Mouse (Mus musculus): ENCODE data around the gene Emc8. TPM values are rescaled to one million over a fixed set of nuclear protein-coding genes. Genes with fewer than 3 reads are reported as not detected.

Emc8 gene
- polyA plus RNA-seq, 1 experiment from 2014 or later: 208 TPM

DNA sequence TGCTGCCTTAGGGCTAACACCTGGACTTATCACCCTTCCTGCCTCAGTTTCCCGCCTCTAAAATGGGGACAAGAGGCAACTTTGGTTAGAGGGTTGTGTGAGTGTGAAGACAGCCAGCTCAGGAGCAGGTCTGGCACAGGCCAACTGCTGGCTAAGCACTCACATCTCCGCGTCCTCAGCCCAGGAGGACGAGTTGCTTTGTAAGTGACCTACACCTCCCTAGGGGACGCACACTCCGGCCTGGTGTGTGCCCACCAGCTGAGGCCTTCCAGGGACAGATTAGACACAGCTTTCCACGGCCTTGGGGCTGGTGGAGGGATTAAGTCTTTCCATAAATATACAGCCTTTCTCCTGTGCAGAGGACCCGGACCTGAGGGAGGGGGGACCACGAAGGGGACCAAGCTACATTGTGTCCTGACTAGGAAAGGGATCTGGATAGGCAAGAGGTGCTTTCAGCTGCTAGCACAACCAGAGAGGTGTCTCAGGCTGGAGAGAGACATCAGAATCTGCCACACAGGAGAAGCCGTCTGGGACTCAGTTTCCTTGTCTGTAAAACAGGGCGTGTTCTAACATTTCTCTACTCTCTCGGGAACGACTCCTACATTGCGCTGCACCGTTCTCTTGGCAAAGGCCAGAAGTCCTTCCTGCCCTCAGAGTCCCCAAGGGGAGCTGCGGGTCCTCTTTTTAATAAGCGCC lies 35.3 kb downstream of the Emc8 start:
- H3K27me3 ChIP-seq (replicated peaks): 0 out of 2 replicates have a peak, but pooled peaks cover 2% of the 10 kb centered on the region
- peak overlapping the region; percentile 58 for H3K4me3 ChIP-seq (replicated peaks)
- H3K9ac ChIP-seq: no peak overlapping the region
- no peaks in the 10 kb centered on the region for H3K36me3 ChIP-seq
- H3K4me1 ChIP-seq: peaks cover 7% of the 10 kb centered on the region
- WGBS: 39% methylated on average over 17 of the region's 17 CpGs
- H3K27ac ChIP-seq: no peak overlapping the region
- peak overlapping the region; percentile 98 for H3K4me2 ChIP-seq
- no peaks in the 10 kb centered on the region for H3K9me3 ChIP-seq
- ATAC-seq (ENCODE audit: insufficient read depth, low FRiP score, low read depth): no peak

DNA sequence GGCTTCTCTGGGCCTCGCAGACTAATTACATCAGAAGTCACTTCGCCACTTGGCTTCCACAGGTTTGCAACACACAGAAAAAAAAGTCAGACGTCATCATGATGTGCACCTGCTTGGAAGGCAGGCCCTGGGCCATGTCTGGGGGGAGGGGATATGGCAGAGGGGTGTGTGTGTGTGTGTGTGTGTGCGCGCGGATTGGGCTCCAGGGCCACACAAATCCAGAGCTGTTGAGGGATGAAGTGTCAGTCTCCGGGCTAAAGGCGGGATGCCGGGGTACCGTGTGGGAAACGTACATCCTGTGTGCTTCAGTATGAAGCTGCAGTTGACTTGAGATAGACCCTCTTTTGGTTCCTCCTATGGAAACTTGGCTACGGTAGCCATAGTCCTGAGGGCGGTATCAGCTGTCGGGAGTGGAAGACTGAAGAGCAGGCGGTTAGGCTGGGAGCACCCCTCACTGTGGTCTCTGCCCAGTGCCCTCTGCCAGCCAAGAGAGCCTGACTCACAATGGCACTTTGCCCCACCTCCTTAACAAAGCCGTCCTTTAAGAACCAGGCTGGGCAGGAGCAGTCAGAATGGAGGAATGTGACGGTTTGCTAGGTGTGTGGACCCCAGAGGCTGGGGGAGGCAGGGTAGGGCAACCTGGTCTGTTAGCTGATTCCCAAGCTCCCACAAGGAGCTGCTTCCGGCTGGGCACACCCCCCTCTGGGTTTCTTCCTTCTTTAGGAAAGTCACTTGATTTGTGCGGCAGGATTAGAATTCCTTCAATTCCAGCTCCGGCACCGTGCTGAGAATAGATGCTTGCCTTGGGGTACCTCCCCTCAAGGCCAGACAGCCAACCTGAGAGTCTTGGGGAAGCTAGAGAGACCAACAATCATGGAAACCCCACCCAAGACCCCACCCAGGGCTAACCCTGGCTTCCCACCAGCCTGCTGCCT lies 36.7 kb downstream of the Emc8 start:
- Histone ChIP-seq H3K9ac (no peak overlapping the region), H3K27ac (no peak overlapping the region), H3K4me3 (replicated peaks) (no peak overlapping the region), H3K9me3 (no peaks in the 10 kb centered on the region), H3K4me2 (no peak overlapping the region), H3K36me3 (no peaks in the 10 kb centered on the region), H3K4me1 (peaks cover 7% of the 10 kb centered on the region), H3K27me3 (replicated peaks) (0 out of 2 replicates have a peak, but pooled peaks cover 2% of the 10 kb centered on the region)
- 83% methylated on average over 21 of the region's 21 CpGs for WGBS
- ATAC-seq (ENCODE audit: insufficient read depth, low FRiP score, low read depth): no peak

DNA sequence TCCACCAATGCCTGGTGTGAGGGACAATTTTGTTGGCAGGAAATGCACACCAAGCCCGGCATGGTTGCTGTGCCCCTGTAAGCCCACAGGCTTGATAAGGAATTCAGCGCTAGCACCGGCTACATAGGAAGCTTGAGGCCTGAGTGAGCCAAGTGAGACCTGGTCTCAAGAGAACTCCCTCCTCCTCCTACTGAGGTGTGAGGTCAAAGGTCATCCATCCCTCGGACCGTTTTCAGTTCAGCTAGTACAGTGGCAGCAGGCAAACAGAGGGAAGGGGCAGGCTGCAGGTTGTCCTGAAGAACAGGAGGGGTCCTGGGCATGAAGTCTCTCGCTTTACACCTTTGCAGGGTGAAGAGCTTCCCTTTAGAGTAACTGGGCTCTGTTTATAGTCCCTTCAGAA lies 37.5 kb downstream of the Emc8 start:
- Histone ChIP-seq H3K27me3 (replicated peaks) (no peaks in the 10 kb centered on the region), H3K9me3 (no peaks in the 10 kb centered on the region), H3K27ac (no peak overlapping the region), H3K36me3 (no peaks in the 10 kb centered on the region), H3K4me2 (no peak overlapping the region), H3K4me1 (peaks cover 7% of the 10 kb centered on the region), H3K9ac (no peak overlapping the region), H3K4me3 (replicated peaks) (no peak overlapping the region)
- no peak for ATAC-seq (ENCODE audit: insufficient read depth, low FRiP score, low read depth)
- 45% methylated on average over 6 of the region's 6 CpGs for WGBS

DNA sequence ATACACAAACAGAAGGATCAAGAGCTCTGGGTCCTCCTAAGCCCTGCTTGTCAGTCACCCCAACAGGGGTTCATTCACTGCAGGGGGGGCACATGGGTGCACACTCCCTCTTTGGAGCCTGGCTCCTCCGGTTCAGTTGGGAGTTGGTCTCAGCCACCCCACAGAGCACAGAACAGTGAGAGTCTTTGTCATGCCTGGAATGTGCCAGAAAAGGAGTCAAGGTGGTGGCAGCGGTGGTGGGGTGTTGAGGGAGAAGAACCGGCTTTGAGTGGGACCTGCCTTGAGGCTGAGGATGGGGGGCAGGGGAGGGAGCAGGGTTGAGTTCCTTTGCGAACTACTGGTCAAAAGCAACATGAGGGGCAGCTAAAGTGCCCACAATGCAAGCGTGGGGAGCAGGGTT lies 38.3 kb downstream of the Emc8 start:
- H3K27me3 ChIP-seq (replicated peaks): no peaks in the 10 kb centered on the region
- no peak overlapping the region for H3K4me3 ChIP-seq (replicated peaks)
- peaks cover 7% of the 10 kb centered on the region for H3K4me1 ChIP-seq
- 46% methylated on average over 5 of the region's 5 CpGs for WGBS
- ATAC-seq (ENCODE audit: insufficient read depth, low FRiP score, low read depth): no peak
- no peak overlapping the region for H3K9ac ChIP-seq
- no peaks in the 10 kb centered on the region for H3K36me3 ChIP-seq
- no peak overlapping the region for H3K27ac ChIP-seq
- H3K9me3 ChIP-seq: no peaks in the 10 kb centered on the region
- H3K4me2 ChIP-seq: no peak overlapping the region

DNA sequence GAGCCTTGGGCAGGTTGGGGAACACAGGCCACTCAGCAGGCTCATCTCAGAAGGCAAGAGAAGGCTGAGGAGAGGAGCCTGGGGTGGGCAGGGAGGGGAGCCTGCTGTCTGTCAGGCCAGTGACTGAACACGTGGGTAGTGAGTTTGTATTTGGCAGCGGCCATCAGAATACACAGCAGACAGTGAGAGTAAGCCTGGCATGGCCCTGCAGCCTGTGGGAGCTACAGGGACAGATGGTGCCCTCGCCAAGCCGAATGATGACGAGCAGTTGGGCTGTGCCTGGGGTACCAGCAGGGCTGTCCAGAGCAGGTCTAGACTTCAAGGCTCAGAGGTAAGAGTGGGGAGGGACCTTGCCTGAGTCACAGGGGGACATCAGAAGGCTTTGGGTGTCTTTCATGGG lies 41.1 kb downstream of the Emc8 start:
- Histone ChIP-seq H3K27ac (no peak overlapping the region), H3K36me3 (no peaks in the 10 kb centered on the region), H3K9me3 (no peaks in the 10 kb centered on the region), H3K4me1 (no peaks in the 10 kb centered on the region), H3K27me3 (replicated peaks) (no peaks in the 10 kb centered on the region), H3K9ac (no peak overlapping the region), H3K4me3 (replicated peaks) (no peak overlapping the region), H3K4me2 (no peak overlapping the region)
- WGBS: 90% methylated on average over 5 of the region's 5 CpGs
- no peak for ATAC-seq (ENCODE audit: insufficient read depth, low FRiP score, low read depth)

DNA sequence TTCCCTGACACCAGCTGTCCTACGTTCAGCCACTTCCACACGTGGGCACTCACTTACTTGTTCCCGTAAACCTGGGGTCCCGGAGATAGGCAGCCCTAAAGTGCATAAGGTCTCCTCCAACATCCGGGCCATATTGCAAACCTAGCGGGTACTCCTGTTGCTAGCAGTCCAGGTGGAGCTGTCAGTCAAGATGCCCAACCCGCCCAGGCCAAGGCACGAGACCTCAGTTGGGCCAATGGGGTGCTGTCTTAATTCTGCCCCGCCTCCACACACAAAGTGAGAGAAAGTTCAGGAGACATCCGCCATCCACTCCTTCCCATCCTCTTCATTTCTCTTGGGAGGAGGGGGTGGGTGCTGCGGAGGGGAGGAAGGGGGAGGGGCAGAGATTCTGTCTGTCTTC lies 41.9 kb downstream of the Emc8 start:
- H3K9me3 ChIP-seq: no peaks in the 10 kb centered on the region
- no peak overlapping the region for H3K9ac ChIP-seq
- no peak overlapping the region for H3K27ac ChIP-seq
- no peaks in the 10 kb centered on the region for H3K4me1 ChIP-seq
- H3K27me3 ChIP-seq (replicated peaks): no peaks in the 10 kb centered on the region
- ATAC-seq (ENCODE audit: insufficient read depth, low FRiP score, low read depth): no peak
- no peak overlapping the region for H3K4me2 ChIP-seq
- H3K36me3 ChIP-seq: no peaks in the 10 kb centered on the region
- WGBS: 58% methylated on average over 11 of the region's 11 CpGs
- H3K4me3 ChIP-seq (replicated peaks): no peak overlapping the region

DNA sequence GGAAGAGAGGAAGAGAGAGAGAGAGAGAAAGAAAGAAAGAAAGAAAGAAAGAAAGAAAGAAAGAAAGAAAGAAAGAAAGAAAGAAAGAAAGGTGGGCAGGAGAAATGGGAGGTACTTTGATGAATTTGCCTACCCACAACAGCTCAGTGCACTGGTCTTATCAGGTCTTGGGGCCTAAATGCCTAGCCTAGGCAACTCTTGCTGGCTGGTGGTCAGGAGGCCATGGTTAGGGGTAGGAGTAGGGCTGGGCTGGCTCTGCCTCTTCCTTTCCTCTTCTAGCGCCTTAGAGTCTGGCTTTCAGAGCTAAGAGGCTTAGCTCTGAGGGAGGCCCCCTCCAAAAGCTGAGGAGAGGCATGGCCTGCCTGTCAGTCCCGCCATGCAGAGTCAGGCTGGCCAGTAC lies 44.8 kb downstream of the Emc8 start:
- ATAC-seq (ENCODE audit: insufficient read depth, low FRiP score, low read depth): no peak
- no peak overlapping the region for H3K9ac ChIP-seq
- WGBS: 38% methylated on average over 2 of the region's 2 CpGs
- no peaks in the 10 kb centered on the region for H3K36me3 ChIP-seq
- H3K4me3 ChIP-seq (replicated peaks): no peak overlapping the region
- no peaks in the 10 kb centered on the region for H3K9me3 ChIP-seq
- H3K27me3 ChIP-seq (replicated peaks): no peaks in the 10 kb centered on the region
- no peak overlapping the region for H3K27ac ChIP-seq
- H3K4me2 ChIP-seq: no peak overlapping the region
- H3K4me1 ChIP-seq: no peaks in the 10 kb centered on the region

DNA sequence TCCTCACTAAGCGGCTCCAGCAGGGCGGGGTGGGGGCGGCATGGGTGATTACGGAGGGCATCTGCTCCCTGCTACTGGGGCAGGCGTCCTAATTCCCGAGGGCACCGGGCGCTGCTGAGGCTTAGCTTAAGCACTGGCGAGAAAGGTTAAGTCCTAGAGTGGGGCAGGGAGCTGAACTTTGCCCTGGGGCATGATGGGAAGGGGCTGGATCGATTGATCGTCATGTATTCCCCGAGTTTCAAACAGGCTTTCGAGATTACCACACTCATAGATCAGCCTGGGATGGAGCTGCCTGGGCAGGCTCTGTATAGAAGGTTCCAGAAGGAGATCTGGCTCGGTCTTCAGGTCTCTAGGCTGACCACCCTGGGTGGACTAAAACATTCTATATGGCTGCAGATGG lies 46.2 kb downstream of the Emc8 start:
- no peaks in the 10 kb centered on the region for H3K4me1 ChIP-seq
- H3K4me2 ChIP-seq: no peak overlapping the region
- no peaks in the 10 kb centered on the region for H3K9me3 ChIP-seq
- H3K36me3 ChIP-seq: no peaks in the 10 kb centered on the region
- ATAC-seq (ENCODE audit: insufficient read depth, low FRiP score, low read depth): no peak
- H3K27me3 ChIP-seq (replicated peaks): no peaks in the 10 kb centered on the region
- H3K4me3 ChIP-seq (replicated peaks): no peak overlapping the region
- WGBS: 68% methylated on average over 14 of the region's 14 CpGs
- no peak overlapping the region for H3K27ac ChIP-seq
- H3K9ac ChIP-seq: no peak overlapping the region

DNA sequence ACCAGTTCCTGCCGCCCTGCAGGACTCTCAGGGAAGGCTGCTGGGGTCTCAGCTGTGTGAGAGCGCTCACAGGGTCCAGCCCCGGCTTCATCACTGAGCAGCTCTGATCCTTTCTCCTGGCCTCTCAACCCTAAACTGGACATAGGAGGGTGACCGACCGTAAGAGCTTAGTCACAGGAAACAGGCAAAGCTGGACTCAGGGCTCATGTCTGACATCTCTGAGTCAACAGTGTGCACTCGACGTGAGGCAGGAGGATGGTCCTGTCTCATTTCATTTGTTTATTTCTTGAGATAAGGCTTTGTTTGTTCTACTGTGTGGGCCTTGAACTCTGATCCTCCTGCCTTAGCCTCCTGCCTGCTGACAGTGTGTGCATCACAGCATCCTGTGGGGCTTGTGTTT lies 47.9 kb downstream of the Emc8 start:
- Histone ChIP-seq H3K4me1 (0 out of 2 replicates have a peak, but pooled peaks cover 5% of the 10 kb centered on the region), H3K4me3 (replicated peaks) (no peak overlapping the region), H3K9ac (no peak overlapping the region), H3K36me3 (no peaks in the 10 kb centered on the region), H3K9me3 (no peaks in the 10 kb centered on the region), H3K27ac (no peak overlapping the region), H3K27me3 (replicated peaks) (no peaks in the 10 kb centered on the region), H3K4me2 (no peak overlapping the region)
- 41% methylated on average over 7 of the region's 7 CpGs for WGBS
- no peak for ATAC-seq (ENCODE audit: insufficient read depth, low FRiP score, low read depth)

DNA sequence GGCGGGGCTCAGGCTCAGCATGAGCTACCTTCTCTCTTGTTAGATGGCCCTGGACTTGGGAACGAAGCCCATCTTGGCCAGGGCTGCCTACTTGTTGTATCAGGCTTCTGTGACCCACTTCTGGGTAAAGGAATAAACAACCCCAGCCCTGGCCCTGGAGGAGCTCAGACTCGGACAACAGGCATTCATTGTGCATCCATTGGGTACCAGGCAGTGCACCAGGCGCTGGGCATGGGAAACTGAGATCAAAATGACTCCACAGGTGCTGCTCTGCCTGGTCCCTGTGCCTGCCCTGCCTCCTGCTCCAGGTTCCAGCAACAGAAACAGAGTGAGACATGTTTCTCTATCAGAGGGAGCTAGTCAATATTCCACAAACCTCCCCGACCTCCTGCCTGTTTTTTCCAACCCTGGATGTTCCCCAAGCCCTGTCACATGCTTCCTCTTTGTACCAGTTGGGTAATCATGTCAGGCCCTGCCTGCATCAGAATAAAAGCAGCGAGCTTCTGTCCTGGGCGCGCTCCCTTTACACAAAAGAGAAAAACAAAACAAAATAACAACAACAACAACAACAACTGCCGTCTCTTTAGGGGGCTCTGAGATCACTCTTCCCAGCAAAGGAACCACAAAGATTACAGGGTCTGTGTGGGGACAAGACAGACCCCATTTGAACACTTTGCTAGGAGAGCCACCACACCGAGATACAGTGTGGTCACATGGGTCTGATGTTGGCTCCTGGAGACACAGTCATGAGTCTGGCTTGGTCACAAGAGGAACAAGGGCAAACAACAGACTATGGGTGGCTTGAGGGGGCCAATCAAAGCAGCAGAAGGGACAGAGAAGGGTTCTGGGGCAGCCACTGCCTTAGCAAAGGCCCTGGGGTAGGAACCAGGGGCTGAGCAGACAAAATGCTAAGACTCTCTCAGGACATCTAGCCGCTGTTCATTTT lies 48.9 kb downstream of the Emc8 start:
- H3K4me2 ChIP-seq: no peak overlapping the region
- no peaks in the 10 kb centered on the region for H3K27me3 ChIP-seq (replicated peaks)
- no peaks in the 10 kb centered on the region for H3K36me3 ChIP-seq
- H3K27ac ChIP-seq: no peak overlapping the region
- H3K4me3 ChIP-seq (replicated peaks): no peak overlapping the region
- 0 out of 2 replicates have a peak, but pooled peaks cover 5% of the 10 kb centered on the region for H3K4me1 ChIP-seq
- no peaks in the 10 kb centered on the region for H3K9me3 ChIP-seq
- no peak for ATAC-seq (ENCODE audit: insufficient read depth, low FRiP score, low read depth)
- 74% methylated on average over 11 of the region's 11 CpGs for WGBS
- no peak overlapping the region for H3K9ac ChIP-seq

DNA sequence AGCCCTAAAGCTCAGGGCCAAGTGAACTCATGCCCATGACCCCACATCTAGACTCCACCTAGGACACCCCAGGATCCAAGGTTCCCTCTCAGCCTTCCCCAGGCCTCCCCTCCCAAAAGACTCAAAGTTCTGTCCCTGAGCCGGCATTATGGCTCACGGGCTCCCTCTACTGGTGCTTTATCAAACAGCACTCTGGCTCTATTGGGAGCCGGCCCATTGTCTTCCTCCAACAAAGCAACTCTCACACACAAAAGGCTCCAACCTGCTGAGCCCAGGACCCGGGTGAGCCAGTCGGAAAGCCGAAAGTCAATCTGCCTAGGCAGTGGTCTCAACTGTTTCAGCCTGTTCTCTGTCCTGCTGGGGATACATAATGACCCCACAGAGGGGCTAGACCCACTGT lies 50.3 kb downstream of the Emc8 start:
- Histone ChIP-seq H3K4me2 (no peak overlapping the region), H3K27me3 (replicated peaks) (no peaks in the 10 kb centered on the region), H3K27ac (no peak overlapping the region), H3K4me3 (replicated peaks) (no peak overlapping the region), H3K4me1 (0 out of 2 replicates have a peak, but pooled peaks cover 5% of the 10 kb centered on the region), H3K9ac (no peak overlapping the region), H3K9me3 (no peaks in the 10 kb centered on the region), H3K36me3 (no peaks in the 10 kb centered on the region)
- peak; percentile 17; the same call in 1 of the 2 replicates for ATAC-seq (ENCODE audit: insufficient read depth, low FRiP score, low read depth)
- 2% methylated on average over 6 of the region's 6 CpGs for WGBS

Data from stomach, embryonic 15.5 days (tissue).